13 mouse cellular contexts compared by ENCODE assay signal in genomic region chr2:73654059-73654891, GRCm38 (mm10).
A peak's percentile ranks its signal among the peaks of the same experiment; 100 is the strongest.
DNase-seq lines count a peak whose midpoint lies in the region; ATAC-seq and TF ChIP-seq lines count a peak whose summit lies in the region.
"Had no signal": no experiment of that assay in that cellular context is flagged by ENCODE, and none has a peak within 500 bp of the region (broad histone marks: within the 10 kb centered on the region; RNA-seq: fewer than 3 reads in every experiment).

No protein-coding gene starts in this region.

- no peak overlapping the region; the same call in 1 of the 2 replicates for H3K9ac ChIP-seq in heart, embryonic 14.5 days (ENCODE audit: low read length)
- H3K9ac ChIP-seq in liver, embryonic 12.5 days = 0 out of 2 replicates have a peak overlapping the region, but pooled peaks have one; percentile 31
- no peak overlapping the region for H3K9ac ChIP-seq in liver, embryonic 11.5 days (ENCODE audit: low read depth, low read length)
- H3K9ac ChIP-seq in stomach, embryonic 14.5 days (replicated peaks; ENCODE audit: low read depth, low read length) = no peak overlapping the region
- no peak overlapping the region for H3K9ac ChIP-seq in stomach, postnatal 0 days (ENCODE audit: low read length)
- H3K9ac ChIP-seq: forebrain, embryonic 12.5 days; limb, embryonic 12.5 days; midbrain, embryonic 12.5 days had no signal

- no peaks in the 10 kb centered on the region for H3K9me3 ChIP-seq in heart, embryonic 14.5 days (ENCODE audit: control insufficient read depth, low read length)
- no peaks in the 10 kb centered on the region for H3K9me3 ChIP-seq in liver, embryonic 12.5 days (replicated peaks)
- no peaks in the 10 kb centered on the region for H3K9me3 ChIP-seq in liver, embryonic 11.5 days (ENCODE audit: control insufficient read depth, low read length)
- no peaks in the 10 kb centered on the region for H3K9me3 ChIP-seq in stomach, embryonic 14.5 days (ENCODE audit: control insufficient read depth, low read depth, low read length)
- H3K9me3 ChIP-seq in stomach, postnatal 0 days (ENCODE audit: control insufficient read depth, low read length) = no peaks in the 10 kb centered on the region
- H3K9me3 ChIP-seq: forebrain, embryonic 12.5 days; midbrain, embryonic 12.5 days had no signal

- H3K36me3 ChIP-seq in heart, embryonic 14.5 days (ENCODE audit: control insufficient read depth, insufficient read depth, low read length) = no peaks in the 10 kb centered on the region
- no peaks in the 10 kb centered on the region for H3K36me3 ChIP-seq in liver, embryonic 12.5 days
- H3K36me3 ChIP-seq in liver, embryonic 11.5 days (ENCODE audit: control insufficient read depth, insufficient read depth, low read length) = no peaks in the 10 kb centered on the region
- no peaks in the 10 kb centered on the region for H3K36me3 ChIP-seq in stomach, embryonic 14.5 days (ENCODE audit: control insufficient read depth, insufficient read depth, low read length)
- no peaks in the 10 kb centered on the region for H3K36me3 ChIP-seq in stomach, postnatal 0 days (ENCODE audit: control insufficient read depth, insufficient read depth, low read length)
- H3K36me3 ChIP-seq: forebrain, embryonic 12.5 days; limb, embryonic 12.5 days; midbrain, embryonic 12.5 days had no signal

- H3K4me2 ChIP-seq in heart, embryonic 14.5 days (ENCODE audit: low read length) = no peak overlapping the region; the same call in 1 of the 2 replicates
- H3K4me2 ChIP-seq in liver, embryonic 12.5 days = no peak overlapping the region
- H3K4me2 ChIP-seq in liver, embryonic 11.5 days = no peak overlapping the region
- H3K4me2 ChIP-seq in stomach, embryonic 14.5 days (replicated peaks; ENCODE audit: low read depth, low read length) = no peak overlapping the region
- no peak overlapping the region for H3K4me2 ChIP-seq in stomach, postnatal 0 days (replicated peaks; ENCODE audit: low read depth)
- H3K4me2 ChIP-seq: forebrain, embryonic 12.5 days; limb, embryonic 12.5 days; midbrain, embryonic 12.5 days had no signal

- peaks cover 7 to 27% of the 10 kb centered on the region in 2 experiments for H3K4me1 ChIP-seq in heart, embryonic 14.5 days (ENCODE audit: control insufficient read depth in 2 of 2, insufficient read depth in 2 of 2, low read length in 2 of 2)
- no peaks in the 10 kb centered on the region for H3K4me1 ChIP-seq in liver, embryonic 12.5 days
- no peaks in the 10 kb centered on the region for H3K4me1 ChIP-seq in liver, embryonic 11.5 days (replicated peaks; ENCODE audit: control insufficient read depth, insufficient read depth, low read length)
- H3K4me1 ChIP-seq in stomach, embryonic 14.5 days (ENCODE audit: control insufficient read depth, insufficient read depth, low read length) = peaks cover 4% of the 10 kb centered on the region; the same call in 1 of the 2 replicates
- H3K4me1 ChIP-seq in stomach, postnatal 0 days (replicated peaks; ENCODE audit: control insufficient read depth, insufficient read depth) = no peaks in the 10 kb centered on the region

- TF ChIP-seq CTCF in stomach, postnatal 0 days (IDR thresholded peaks at IDR 0.05; ENCODE audit: low read depth) = no peak

- peak overlapping the region; percentile 55 to 69 for H3K27ac ChIP-seq in heart, embryonic 14.5 days (replicated peaks in 1 of 2; ENCODE audit: control insufficient read depth in 1 of 2, insufficient read depth in 1 of 2, low read depth in 2 of 2, low read length in 2 of 2)
- no peak overlapping the region for H3K27ac ChIP-seq in liver, embryonic 12.5 days
- no peak overlapping the region for H3K27ac ChIP-seq in liver, embryonic 11.5 days (ENCODE audit: low read depth, low read length)
- H3K27ac ChIP-seq in stomach, embryonic 14.5 days (ENCODE audit: low read length) = peak overlapping the region; percentile 15; the same call in 1 of the 2 replicates
- no peak overlapping the region for H3K27ac ChIP-seq in stomach, postnatal 0 days (replicated peaks)
- H3K27ac ChIP-seq: forebrain, embryonic 12.5 days; limb, embryonic 12.5 days; midbrain, embryonic 12.5 days had no signal

- no peaks in the 10 kb centered on the region for H3K27me3 ChIP-seq in heart, embryonic 14.5 days (ENCODE audit: control insufficient read depth, insufficient read depth, low read length)
- no peaks in the 10 kb centered on the region for H3K27me3 ChIP-seq in liver, embryonic 12.5 days (replicated peaks)
- no peaks in the 10 kb centered on the region for H3K27me3 ChIP-seq in liver, embryonic 11.5 days (replicated peaks; ENCODE audit: control insufficient read depth, insufficient read depth, low read length)
- H3K27me3 ChIP-seq in stomach, embryonic 14.5 days (ENCODE audit: control insufficient read depth, insufficient read depth, low read length) = no peaks in the 10 kb centered on the region
- no peaks in the 10 kb centered on the region for H3K27me3 ChIP-seq in stomach, postnatal 0 days (ENCODE audit: control insufficient read depth, insufficient read depth, low read length)
- H3K27me3 ChIP-seq: forebrain, embryonic 12.5 days; limb, embryonic 12.5 days; midbrain, embryonic 12.5 days had no signal

- no peak for ATAC-seq in heart, embryonic 14.5 days (ENCODE audit: insufficient number of reproducible peaks, insufficient read depth, low FRiP score, low read depth)
- ATAC-seq in liver, embryonic 12.5 days = no peak
- ATAC-seq in liver, embryonic 11.5 days (replicated peaks; ENCODE audit: low FRiP score) = no peak
- no peak for ATAC-seq in stomach, embryonic 14.5 days (ENCODE audit: insufficient number of reproducible peaks, insufficient read depth, low FRiP score, low read depth)
- no peak for ATAC-seq in stomach, postnatal 0 days (ENCODE audit: low FRiP score, low TSS enrichment)
- ATAC-seq: hindbrain, embryonic 16.5 days had no signal

- no peak for DNase-seq in heart, adult 8-10 months (ENCODE audit: low spot score)
- DNase-seq in liver, embryonic 11.5 days (ENCODE audit: low spot score) = no peak
- no peak for DNase-seq in stomach, postnatal 0 days (ENCODE audit: low spot score)
- DNase-seq in adrenal gland, postnatal 10 days = no peak
- DNase-seq: cerebellum, adult 18-20 months; thymus, adult 18-20 months had no signal

- TF ChIP-seq EP300 in stomach, postnatal 0 days (optimal IDR thresholded peaks at IDR 0.05) = no peak

- H3K4me3 ChIP-seq in heart, embryonic 14.5 days (ENCODE audit: control insufficient read depth in 1 of 2, insufficient read depth in 1 of 2, low read depth in 1 of 2, low read length in 2 of 2) = no peak overlapping the region
- no peak overlapping the region for H3K4me3 ChIP-seq in liver, embryonic 12.5 days
- no peak overlapping the region for H3K4me3 ChIP-seq in liver, embryonic 11.5 days (ENCODE audit: low read depth, low read length)
- no peak overlapping the region for H3K4me3 ChIP-seq in stomach, embryonic 14.5 days (ENCODE audit: low read depth, low read length)
- no peak overlapping the region for H3K4me3 ChIP-seq in stomach, postnatal 0 days (ENCODE audit: low read depth, low read length)
- H3K4me3 ChIP-seq: forebrain, embryonic 12.5 days; limb, embryonic 12.5 days; midbrain, embryonic 12.5 days had no signal

- 35% methylated on average over 4 of the region's 4 CpGs for WGBS in heart, embryonic 14.5 days
- 57% methylated on average over 4 of the region's 4 CpGs for WGBS in liver, embryonic 12.5 days (ENCODE audit: insufficient replicate concordance)
- 78% methylated on average over 4 of the region's 4 CpGs for WGBS in liver, embryonic 11.5 days
- WGBS in stomach, embryonic 14.5 days = 57% methylated on average over 4 of the region's 4 CpGs
- WGBS in stomach, postnatal 0 days = 40% methylated on average over 4 of the region's 4 CpGs

Comparison
In these comparisons a context has a peak if more than half of its experiments do, and no peak if none do; other contexts are left out.
1. H3K27ac ChIP-seq: peak in heart, embryonic 14.5 days (2 of 2) and stomach, embryonic 14.5 days (single experiment); none in liver, embryonic 12.5 days (single experiment), liver, embryonic 11.5 days (single experiment) and stomach, postnatal 0 days (single experiment).